Mouse (Mus musculus) heart, adult 18-20 months (tissue): ENCODE data around the gene Mpc1. TPM values are rescaled to one million over a fixed set of nuclear protein-coding genes. Genes with fewer than 3 reads are reported as not detected.
A peak's percentile ranks its signal among the peaks of the same experiment; 100 is the strongest.

Experiments
- DNase-seq, 2 experiments: peaks; one replicate each; pipeline ENCODE4 v3.0.0; 2021 to 2022; ENCODE audit warnings: mixed read lengths in 1 of 2
- long read RNA-seq, 2 experiments: library from polyadenylated mRNA; stranded (forward); transcript quantifications; one replicate each; pipeline ENCODE4 v2.0.0; 2021
- total RNA-seq, 2 experiments: library from RNA; stranded (reverse); gene quantifications; 2 replicates each; pipeline ENCODE4 v1.2.3; 2021

The Mpc1 gene
- 100 to 1,000 TPM; 873 to 884 TPM for total RNA-seq
- long read RNA-seq, experiment 1, transcript Mpc1-202 (5 exons, 555 nt), result major isoform, 7 of 647 reads
- long read RNA-seq, experiment 1, partial matches to known transcripts, result 3 of 647 reads
- long read RNA-seq, experiment 1, other reads (novel, unspliced or antisense), result 636 of 647 reads
- long read RNA-seq, experiment 2, partial matches to known transcripts, result 0 of 423 reads
- long read RNA-seq, experiment 2, other reads (novel, unspliced or antisense), result 420 of 423 reads

DNA sequence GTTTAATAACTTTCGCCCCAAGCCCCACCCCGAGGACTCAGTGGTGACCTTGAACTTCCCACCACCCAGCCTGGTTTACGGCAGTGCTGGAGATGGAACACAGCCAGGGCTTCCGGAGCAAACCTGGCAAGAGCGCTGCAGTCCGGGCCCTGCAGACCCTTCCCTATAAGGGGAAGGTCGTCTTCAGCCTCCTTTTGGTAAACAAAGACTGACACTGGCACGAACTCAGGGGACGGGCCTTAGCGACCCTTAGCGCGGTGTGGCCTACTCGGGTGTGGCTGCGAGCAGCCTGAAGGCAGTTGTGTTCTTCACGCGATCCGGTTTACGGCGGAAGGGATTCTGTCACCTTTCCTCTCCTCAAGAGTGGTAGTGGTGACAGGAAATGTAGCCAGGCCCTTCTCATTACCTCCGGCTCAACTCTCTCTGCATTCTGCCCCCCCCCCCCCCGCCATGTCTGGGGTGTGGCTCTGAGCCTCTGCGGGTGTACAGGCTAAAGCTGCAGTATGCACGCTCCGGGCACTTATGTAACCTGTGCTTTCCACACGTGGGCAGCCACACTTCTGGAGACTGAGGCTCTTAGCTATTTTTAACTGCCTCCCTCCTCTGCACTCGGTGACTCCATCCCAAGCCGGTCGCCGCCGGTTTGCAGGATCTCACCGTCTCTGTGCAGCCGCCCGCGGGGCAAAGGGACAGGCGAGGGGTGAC, at the start of gene Mpc1:
Gene Mpc1, plus strand, starts transcription at position 84 of the 705 bp plus-strand sequence.
- DNase-seq, result peak; percentile 87 to 90

DNA sequence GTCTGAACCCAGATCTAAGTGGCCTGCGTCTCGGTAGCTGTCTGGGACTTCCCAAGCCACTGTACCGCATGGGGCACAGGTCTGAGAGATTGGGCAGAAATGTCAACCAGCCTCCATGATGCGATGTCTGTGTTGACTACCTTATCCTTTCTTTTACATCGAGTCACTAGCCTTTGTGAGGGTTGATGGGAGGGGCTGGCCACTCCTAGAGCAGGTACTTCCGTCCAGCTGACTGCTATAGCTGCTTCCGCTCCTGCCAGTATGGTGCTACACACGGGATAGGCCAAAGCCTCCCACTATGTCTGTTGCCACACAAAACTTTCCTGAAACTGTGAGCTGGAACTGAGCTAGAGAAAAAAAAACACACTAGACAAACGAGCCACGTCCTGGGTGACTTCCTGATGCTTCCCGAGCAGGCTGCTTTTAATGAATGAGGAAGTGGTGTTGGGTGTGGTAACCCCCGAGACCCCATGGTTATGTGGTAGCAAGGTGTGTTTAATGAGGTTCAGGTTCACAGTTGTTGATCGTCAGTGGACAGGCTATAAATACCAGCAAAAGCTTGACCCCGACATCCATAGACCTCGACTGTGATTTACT, 49.0 kb upstream of the Mpc1 start:
- DNase-seq, result no peak

DNA sequence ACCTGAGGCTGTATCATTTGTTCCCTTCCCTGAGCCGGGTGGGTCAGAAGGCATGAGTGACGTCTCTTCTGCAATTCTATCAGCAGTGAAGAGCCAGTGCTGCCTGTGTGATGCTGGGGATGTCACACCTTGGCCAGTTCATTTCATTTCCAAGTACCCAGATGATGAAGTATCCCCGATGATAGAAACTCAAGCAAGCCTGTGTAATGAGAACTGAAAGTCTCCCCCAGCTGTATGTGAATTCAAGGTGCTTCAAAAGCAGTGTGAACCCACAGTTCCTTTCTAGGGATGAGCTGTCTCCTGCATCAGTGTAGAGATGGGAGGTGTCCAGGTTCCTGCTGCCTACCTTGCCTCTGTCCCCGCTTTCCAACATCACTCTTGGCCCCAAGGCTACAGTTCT, 48.2 kb upstream of the Mpc1 start:
- no peak for DNase-seq

DNA sequence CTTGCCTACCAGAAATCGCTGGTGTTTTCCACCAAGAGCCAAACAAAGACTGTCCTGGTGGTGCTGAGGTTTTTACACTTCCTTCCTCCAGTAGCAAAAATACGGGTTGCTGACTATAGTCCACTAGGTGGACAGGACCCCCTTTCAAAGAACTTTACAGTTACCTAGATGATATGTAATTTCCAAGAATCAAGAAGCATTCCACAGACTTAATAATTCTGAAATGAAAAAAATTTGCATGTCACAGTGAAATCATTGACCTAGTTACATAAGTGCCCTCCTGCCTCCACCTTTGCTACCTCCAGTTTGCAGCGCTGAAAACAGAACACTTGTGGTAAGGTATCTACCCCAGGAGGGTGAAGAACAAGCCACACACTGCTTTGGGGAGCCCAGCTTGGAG, 47.0 kb upstream of the Mpc1 start, which contains the start of gene Ccr6:
Gene Ccr6, plus strand, starts transcription at position 301 of the 400 bp plus-strand sequence.
- DNase-seq, result no peak

DNA sequence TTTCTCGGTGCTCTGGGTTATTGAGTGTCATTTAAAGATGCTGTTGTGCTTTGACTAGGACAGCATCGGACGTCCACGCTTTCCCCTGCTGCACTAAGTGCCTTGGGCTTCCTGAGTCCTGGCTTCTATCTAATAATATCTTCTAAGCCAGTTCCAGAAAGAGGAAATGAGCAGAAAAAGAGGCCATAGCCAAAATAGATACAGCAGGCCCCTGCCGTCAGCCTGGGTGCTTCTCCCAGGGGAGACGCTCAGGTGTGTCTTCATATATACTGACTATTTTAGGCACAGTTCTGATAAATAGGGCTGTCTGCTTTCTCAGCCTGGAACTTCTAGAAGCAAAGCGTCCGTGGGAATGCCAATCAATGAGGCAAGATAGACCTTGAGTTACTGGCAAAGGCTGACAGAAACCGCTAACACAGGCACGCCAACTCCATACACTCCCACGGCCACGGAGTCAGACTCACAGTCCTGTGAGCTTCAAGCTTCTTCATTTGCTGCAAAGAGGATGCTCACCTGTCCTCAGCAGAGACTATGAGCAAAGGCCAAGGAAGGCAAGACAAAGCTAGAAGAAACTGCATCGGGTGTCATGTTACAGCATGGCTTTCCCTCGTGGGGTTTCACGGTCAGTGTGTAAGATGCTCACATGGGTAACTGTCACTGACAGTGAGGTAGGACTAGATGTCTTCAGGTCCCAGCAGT, 44.5 kb upstream of the Mpc1 start:
- no peak for DNase-seq

DNA sequence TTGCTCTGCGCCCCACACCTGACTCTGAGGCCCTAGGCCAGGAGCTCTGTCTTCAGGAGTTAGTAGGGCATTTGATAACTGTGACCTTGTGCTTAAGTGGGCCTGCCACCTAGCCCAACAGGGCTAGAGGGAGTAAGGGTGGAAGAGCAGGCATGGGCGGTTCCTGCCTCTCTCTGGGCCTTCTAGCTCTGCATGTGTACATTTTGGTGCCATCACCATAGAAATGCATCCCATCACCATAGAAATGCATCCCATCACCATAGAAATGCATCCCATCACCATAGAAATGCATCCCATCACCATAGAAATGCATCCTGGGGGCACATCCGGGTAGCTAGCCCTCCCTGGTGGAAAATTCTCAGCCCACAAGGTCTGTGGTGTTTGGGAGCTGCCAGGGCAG, 43.1 kb upstream of the Mpc1 start:
- no peak for DNase-seq

DNA sequence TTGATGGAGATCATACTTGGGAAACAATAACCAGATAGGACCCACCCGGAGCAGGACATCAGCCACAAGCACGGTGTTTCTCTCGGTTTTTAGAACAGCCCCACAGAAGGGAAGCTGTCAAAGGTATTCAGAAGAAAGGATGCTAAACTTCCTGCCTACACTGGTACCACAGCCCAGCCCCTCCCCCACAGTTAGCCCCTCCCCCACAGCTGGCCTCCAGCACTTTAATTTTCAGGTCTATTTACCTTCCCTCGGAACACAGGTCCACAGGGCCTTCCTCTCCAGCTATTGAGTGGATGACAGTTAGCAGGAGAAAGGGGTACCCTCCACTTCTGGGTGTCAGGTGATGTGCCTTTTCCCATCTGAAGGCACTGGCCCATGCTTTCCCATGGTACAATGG, 42.2 kb upstream of the Mpc1 start:
- no peak for DNase-seq

DNA sequence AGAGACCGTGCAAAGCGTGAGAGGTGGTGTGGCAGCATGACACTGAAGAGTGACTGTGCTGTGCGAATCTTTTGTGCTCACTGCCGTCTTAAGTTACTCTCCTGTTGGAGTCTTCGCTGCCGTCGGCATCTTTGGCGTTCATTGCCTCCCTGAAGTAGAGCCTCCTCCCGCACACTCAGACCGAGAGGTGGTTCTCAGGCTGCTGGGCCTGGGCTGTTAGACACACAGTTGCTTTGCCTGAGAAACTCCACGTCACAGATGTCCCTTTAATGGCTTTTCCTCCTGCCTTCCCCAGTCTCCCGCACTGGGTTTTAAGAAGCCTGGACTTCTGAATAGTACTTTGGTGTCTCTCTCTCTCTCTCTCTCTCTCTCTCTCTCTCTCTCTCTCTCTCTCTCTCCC, 41.1 kb upstream of the Mpc1 start:
- no peak for DNase-seq

DNA sequence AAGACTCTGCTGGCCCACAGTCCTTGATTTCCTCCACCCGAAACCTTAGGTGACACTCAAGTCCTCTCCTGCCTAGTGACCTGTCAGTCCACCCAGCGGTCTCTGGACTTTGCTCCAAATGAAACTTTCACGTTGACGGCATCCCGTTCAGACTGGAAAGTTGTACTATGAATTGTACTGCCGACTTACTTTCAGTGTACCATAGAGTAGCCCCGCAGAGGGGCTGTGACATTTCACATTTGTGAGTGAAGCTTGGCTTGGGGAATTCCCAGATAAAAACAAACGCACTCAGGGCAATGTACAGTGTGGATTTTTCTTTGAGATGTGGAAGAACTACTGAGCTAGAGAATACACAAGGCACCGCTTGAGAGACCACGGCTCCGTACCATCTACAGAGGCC, 40.5 kb upstream of the Mpc1 start:
- DNase-seq, result no peak

DNA sequence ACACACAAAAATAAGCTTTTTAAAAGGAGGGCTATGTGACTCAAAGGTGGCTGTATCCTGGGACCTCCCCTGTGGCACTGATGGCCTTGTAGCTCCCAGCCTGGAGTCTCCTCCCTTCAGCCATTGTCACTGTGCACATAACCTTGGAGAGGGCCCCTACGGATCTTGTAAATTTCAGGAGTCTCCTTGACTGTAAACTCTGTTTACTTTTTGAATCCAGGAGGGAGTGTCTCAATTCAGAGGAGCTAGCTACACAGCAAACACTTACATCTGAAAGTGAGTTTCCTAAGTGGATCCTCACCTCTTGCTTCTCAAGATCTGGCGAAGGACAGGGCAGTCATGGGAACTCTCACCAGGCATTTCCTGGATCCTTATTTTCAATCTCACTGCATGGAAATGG, 38.6 kb upstream of the Mpc1 start:
- no peak for DNase-seq

DNA sequence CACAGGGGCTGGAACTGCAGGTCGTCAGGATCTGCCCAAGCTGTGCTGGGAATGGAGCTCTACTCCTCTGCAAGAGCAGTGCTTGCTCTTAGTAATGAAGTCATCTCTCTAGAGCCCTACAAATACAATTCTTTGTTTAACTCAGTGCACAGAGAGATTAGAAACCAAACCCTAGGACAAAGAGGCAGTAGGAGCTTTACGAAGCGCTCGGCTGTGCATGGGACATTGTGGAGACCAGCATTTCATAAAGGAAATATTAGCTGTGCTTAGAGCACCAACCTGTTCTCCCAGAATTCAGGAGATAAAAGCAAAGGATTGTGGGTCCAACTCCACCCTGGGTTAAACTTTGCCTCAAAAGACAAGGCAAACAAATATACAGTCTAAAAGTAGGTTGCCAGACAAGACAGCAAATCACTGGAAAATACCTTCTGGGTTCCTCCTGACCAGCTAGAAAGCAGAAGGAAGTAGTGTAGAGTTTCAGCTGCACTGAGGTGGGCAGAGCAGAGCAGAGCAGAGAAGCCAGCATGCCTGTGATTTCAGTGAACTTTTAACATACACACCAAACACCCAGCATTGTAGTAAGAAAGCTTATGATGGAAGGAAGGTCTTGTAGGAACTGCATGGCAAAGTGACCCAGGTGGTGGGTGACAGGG, 36.5 kb upstream of the Mpc1 start:
- DNase-seq, result no peak

DNA sequence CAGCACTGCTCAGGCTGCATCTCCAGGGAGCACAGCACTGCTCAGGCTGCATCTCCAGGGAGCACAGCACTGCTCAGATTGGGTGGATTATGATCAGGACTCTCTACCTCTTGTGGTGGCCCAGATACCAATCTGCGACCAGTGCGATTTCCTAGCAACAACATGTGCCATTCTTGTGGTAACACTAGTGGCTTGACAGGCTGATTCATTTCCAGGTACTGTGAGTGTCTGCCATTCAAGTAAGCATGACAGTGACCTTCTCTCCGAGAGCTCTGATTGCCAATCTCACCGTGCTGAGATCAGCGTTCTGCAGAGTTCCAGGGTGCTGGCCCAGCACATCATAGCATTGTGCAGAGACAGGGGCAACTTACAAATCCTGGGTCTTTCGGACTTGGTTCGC, 31.0 kb upstream of the Mpc1 start:
- no peak for DNase-seq

DNA sequence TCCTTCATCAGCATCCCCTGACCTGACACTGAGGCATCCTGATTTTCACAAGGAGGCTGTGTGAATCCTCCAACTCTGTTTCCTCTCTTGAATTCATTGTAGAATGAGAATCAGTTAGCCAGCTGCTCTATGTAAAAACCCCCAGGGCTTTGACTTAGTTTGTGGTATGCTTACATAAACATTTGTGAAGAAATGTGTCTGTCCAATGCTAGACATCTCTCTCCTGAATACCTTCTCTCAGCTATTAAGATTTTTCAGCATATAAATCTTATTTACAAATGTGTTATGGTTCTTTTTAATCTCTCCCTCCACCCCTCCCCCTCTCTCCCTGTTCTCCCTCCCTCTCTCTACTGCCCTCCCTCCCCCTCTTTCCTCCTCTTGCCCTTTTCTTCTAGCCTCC, 28.4 kb upstream of the Mpc1 start:
- no peak for DNase-seq

DNA sequence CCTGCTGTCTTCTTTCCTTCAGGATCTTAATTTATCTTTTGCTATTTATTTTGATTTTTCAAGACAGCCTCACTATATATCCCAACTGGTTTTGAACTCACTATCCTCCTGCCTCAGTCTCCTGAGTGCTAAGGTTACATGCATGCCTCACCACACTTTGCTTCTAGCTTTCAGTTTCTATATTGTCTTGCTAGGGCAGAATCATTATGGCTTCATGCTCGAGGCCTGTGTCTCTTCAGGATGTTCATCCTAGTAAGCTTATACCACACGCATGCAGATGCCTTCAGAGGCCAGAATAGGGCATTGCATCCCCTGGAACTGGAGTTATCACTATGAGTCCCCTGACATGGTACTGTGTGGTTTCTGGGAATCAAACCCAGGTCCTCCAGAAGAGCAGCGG, 27.8 kb upstream of the Mpc1 start:
- DNase-seq, result no peak

DNA sequence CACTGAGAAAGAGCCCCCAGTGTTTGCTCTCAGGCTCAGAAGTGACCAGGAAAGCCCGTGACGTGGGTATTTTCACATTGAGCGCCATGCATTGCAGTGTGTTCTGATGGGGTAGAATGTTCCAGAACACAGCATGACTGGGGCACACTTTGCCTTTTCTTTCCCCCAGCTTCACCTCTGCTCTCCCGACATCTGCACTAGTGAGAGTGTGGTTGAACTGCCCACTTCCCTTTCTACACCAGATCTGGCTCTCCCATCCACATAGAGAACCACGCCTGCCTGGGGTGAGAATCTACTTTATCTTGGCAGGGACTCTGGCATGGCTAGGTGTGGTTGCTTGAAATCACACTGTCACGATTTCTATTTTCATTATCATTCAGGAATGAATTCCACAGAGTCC, 27.1 kb upstream of the Mpc1 start:
- DNase-seq, result no peak

DNA sequence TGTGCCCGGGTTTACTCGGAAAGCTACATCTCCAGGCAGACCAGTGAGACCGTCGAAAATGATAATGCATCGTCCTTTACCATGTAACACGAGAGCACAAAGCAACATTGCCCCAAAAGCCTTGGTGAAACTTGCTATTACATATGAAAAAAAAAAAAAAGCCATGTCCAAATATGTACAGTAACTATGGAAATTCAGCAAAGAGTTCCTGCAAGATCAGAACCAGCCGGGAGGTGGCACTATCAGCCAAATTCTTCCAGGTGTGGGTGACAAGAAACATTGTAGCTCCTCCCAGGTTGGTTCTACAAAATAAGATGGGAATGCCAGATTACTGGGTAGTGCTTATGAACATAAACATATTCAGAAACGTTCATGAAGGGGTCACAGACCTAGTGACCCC, 25.7 kb upstream of the Mpc1 start:
- DNase-seq, result no peak

DNA sequence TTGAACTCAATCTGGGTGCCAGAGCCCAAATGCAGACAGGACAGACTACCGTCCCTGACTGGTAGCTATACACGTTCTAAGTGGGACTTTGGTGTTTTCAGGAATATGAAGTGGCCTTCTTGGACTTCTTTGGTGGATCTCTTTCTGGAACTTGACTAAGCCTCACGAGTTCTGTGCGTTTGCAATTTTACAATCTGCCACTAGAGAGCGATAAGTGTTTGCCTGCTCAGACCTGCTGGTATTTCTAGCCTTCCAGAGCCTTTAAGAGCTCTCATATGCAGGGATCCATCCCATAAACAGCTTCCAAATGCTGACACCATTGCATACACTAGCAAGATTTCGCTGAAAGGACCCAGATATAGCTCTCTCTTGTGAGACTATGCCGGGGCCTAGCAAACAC, 18.1 kb upstream of the Mpc1 start:
- DNase-seq, result peak; percentile 58 to 69

DNA sequence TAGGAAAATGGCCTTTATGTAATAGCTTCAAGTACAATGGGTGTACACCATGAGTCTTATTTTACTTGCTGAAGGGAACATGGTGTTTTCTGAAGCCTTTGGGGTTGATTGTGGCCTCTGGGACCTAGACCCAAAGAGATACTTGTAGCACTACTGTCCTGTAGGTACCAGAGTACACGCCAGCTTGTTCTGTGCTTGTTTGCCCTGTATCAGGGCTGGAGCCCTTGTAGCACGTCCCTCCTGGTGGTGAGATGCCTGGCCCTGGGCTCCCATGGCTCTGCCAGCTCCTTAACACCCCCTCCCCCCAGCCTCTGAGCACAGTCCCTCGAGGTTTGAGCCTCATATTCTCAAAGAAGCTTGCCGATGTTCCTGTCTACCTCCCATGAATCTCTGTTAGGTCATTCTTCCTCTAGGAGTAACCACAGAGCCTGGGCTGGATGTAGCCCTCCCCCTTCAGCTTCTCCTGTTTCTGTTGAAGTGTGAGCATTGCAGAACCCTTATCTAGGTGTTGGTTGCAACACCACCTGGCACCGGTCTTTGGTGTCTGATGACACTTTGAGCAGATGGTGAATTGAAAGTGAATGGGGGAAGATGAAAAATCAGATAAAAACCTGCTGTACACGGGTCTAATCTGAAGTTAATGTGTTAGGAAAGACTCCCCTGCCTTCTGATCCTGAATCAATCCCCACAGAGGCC, 10.5 kb upstream of the Mpc1 start:
- peak in 1 of 2 experiments; percentile 17 for DNase-seq

DNA sequence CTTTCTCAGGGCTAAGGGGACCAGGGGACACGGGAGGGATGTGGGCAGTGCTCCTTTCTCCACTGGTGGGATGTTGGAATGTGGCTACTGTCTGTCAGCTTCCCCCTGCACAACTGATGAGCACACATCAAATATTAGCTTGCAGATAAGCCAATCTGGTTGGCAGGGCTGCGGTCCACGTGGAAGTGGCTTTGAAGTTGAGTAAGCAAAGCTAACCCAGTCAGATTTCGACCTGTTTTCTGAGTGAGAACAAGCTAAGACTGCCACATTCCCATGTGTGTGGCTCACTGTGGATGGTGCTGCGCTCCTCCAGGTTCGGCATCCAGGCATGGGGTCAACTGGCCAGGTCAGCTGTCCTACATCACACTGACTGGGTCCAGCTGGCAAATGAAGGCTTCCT, 9.8 kb upstream of the Mpc1 start:
- DNase-seq, result no peak

DNA sequence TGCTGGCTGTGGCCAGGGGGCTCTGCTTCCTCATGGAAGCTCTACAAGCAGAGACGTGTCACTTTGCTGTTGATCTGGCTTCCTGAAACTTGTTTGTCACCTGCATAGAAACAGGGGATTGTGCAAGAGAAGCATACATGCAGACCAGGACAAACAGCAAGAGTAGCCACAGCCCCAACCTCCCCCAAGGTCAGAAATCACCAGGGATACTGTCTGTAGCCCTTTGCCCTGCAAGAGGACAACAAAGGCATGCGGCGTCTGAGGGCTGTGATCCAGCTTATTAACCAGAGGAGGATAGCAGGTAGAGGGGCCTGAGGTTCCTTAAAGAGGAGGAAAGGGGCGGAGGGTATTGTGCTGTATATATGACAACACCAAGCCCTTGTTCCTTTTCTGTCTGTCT, 6.6 kb upstream of the Mpc1 start:
- DNase-seq, result no peak

DNA sequence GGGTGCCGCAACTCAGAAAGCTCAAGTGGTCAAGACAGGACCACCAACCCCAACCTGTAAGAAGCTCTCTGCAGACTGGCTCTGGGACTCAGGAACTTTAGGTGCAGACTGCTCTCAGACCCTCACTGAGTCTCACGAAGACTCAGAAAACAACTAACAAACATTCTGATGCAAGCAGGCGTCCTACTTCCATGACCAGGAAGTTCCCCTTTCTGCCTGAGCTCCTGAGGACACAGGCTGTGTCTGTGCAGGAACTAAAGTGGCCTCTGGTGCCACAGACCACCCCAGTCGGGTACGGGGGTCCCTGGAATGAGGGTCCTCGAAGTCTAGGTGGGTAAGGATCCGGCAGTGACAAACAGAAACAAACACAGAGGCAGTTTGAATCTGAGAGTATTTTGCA, 6.0 kb upstream of the Mpc1 start:
- no peak for DNase-seq

DNA sequence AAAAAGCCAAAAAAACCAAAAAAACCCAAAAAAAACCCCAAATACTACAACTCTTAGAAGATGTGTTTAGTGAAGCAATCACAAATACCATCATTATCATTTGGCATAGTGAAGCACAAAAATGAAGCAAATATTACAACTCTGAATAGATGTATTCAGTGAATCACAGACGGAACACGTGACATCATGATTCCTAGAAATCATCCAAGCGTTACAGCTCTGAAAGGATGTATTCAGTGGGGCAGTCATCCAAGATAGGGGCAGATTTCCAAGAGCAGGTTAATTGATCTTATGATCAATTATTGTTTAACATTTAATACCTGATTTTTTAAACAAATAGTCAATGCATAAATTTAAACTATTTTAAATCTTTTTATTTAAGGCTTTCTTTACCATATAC, 5.4 kb upstream of the Mpc1 start:
- no peak for DNase-seq
